Mouse (Mus musculus): ENCODE data around the gene Orc5. TPM values are rescaled to one million over a fixed set of nuclear protein-coding genes. Genes with fewer than 3 reads are reported as not detected.
A peak's percentile ranks its signal among the peaks of the same experiment; 100 is the strongest.
"Not testable (repeated sequence)": the region's sequence is repeated elsewhere in the genome, so short reads cannot be mapped to it uniquely, and the experiment has no call there.

Orc5 gene
- total RNA-seq, 2 experiments from 2014 or later, result 9.3 to 11.9 TPM

GRCm38 (mm10) chr5:22538996-22539600 lies 11.1 kb downstream of the Orc5 start:
- DNase-seq, result no peak
- intact Hi-C loops (cut with DNase I), result no loop called here

- no peak for DNase-seq
- intact Hi-C loops (cut with DNase I), result no loop called here
Measured at GRCm38 (mm10) chr5:22536695-22537094, 13.5 kb downstream of the Orc5 start.

GRCm38 (mm10) chr5:22532571-22532970 lies 17.7 kb downstream of the Orc5 start:
- intact Hi-C loops (cut with DNase I), result no loop called here
- no peak for DNase-seq

- intact Hi-C loops (cut with DNase I), result no loop called here
- no peak for DNase-seq
Measured at GRCm38 (mm10) chr5:22522612-22523011, 27.6 kb downstream of the Orc5 start.

- intact Hi-C loops (cut with DNase I), result loop anchor here (5.0 to 10.0 kb wide), 3 partner anchors 675 to 867 kb away; partner anchors contain the start of genes Dnajc2 and Psmc2
Measured at GRCm38 (mm10) chr5:22519708-22520107, 30.5 kb downstream of the Orc5 start.

GRCm38 (mm10) chr5:22515745-22516144 lies 34.5 kb downstream of the Orc5 start:
- not testable (repeated sequence) for DNase-seq
- intact Hi-C loops (cut with DNase I), result loop anchor here (5.0 to 10.0 kb wide), 3 partner anchors 671 to 863 kb away; partner anchors contain the start of genes Dnajc2 and Psmc2

More at GRCm38 (mm10) chr5:22519708-22520107, 30.5 kb downstream of the Orc5 start:
- DNase-seq, result no peak

- not testable (repeated sequence) for DNase-seq
- intact Hi-C loops (cut with DNase I), result loop anchor here (5.0 to 10.0 kb wide), 3 partner anchors 669 to 777 kb away; partner anchors contain the start of genes Dnajc2, Pmpcb and Psmc2
Measured at GRCm38 (mm10) chr5:22514231-22514630, 36.0 kb downstream of the Orc5 start.

GRCm38 (mm10) chr5:22512579-22512978 lies 37.6 kb downstream of the Orc5 start:
- intact Hi-C loops (cut with DNase I), result loop anchor here (5.0 to 10.0 kb wide), 3 partner anchors 668 to 775 kb away; partner anchors contain the start of genes Dnajc2, Pmpcb and Psmc2
- DNase-seq, result not testable (repeated sequence)

GRCm38 (mm10) chr5:22511824-22512223 lies 38.4 kb downstream of the Orc5 start:
- no peak for DNase-seq
- intact Hi-C loops (cut with DNase I), result loop anchor here (2.0 to 10.0 kb wide), 5 partner anchors 525 to 775 kb away; partner anchors contain the start of genes Dnajc2, Pmpcb and Psmc2

GRCm38 (mm10) chr5:22508560-22508959 lies 41.7 kb downstream of the Orc5 start:
- no peak for DNase-seq
- intact Hi-C loops (cut with DNase I), result no loop called here

- intact Hi-C loops (cut with DNase I), result no loop called here
- DNase-seq, result no peak
Measured at GRCm38 (mm10) chr5:22499437-22499836, 50.8 kb downstream of the Orc5 start.

- no peak for DNase-seq
- intact Hi-C loops (cut with DNase I), result no loop called here
Measured at GRCm38 (mm10) chr5:22491088-22491487, 59.1 kb downstream of the Orc5 start.

- DNase-seq, result no peak
- intact Hi-C loops (cut with DNase I), result no loop called here
Measured at GRCm38 (mm10) chr5:22489091-22489490, 61.1 kb downstream of the Orc5 start.

- no peak for DNase-seq
- intact Hi-C loops (cut with DNase I), result no loop called here
Measured at GRCm38 (mm10) chr5:22486601-22487206, 63.5 kb downstream of the Orc5 start.

- peak in 1 of 2 experiments; percentile 7 for DNase-seq
- intact Hi-C loops (cut with DNase I), result no loop called here
Measured at GRCm38 (mm10) chr5:22485764-22486163, 64.5 kb downstream of the Orc5 start.

- intact Hi-C loops (cut with DNase I), result no loop called here
- DNase-seq, result no peak
Measured at GRCm38 (mm10) chr5:22482567-22482966, 67.7 kb downstream of the Orc5 start.

GRCm38 (mm10) chr5:22472445-22472844 lies 77.8 kb downstream of the Orc5 start:
- intact Hi-C loops (cut with DNase I); DNase-seq: not testable (repeated sequence)

GRCm38 (mm10) chr5:22471243-22471642 lies 79.0 kb downstream of the Orc5 start:
- no peak for DNase-seq
- intact Hi-C loops (cut with DNase I), result no loop called here

GRCm38 (mm10) chr5:22452871-22453661 lies 97.2 kb downstream of the Orc5 start:
- intact Hi-C loops (cut with DNase I), result no loop called here

GRCm38 (mm10) chr5:22452452-22452851 lies 97.8 kb downstream of the Orc5 start:
- intact Hi-C loops (cut with DNase I), result no loop called here
- no peak for DNase-seq

More at GRCm38 (mm10) chr5:22452871-22453661, 97.2 kb downstream of the Orc5 start:
- no peak for DNase-seq

- DNase-seq, result no peak
- intact Hi-C loops (cut with DNase I), result no loop called here
Measured at GRCm38 (mm10) chr5:22451764-22452163, 98.5 kb downstream of the Orc5 start.

Data from heart, postnatal 10 days (tissue).